Mouse (Mus musculus) heart, adult 2 months (tissue): ENCODE data around the gene Fbxo34.
A peak's percentile ranks its signal among the peaks of the same experiment; 100 is the strongest.

Experiments used
- CTCF ChIP-seq: fragments of 200-600 bp; IDR thresholded peaks from 2 replicates; pipeline ENCODE4 v1.8.1; 2022; ENCODE audit warnings: antibody characterized with exemption, mild to moderate bottlenecking, moderate library complexity
- EP300 ChIP-seq: fragments of 200-500 bp; IDR thresholded peaks from 2 replicates; pipeline ENCODE4 v1.6.1; 2011; ENCODE audit warnings: low read depth, low read length, control low read depth; ENCODE audit not compliant: insufficient read depth
- POLR2A ChIP-seq: fragments of 200-500 bp; IDR thresholded peaks from 2 replicates; pipeline ENCODE4 v1.6.1; 2011; ENCODE audit warnings: mild to moderate bottlenecking, low read depth, low read length, control low read depth; ENCODE audit not compliant: insufficient read depth

DNA sequence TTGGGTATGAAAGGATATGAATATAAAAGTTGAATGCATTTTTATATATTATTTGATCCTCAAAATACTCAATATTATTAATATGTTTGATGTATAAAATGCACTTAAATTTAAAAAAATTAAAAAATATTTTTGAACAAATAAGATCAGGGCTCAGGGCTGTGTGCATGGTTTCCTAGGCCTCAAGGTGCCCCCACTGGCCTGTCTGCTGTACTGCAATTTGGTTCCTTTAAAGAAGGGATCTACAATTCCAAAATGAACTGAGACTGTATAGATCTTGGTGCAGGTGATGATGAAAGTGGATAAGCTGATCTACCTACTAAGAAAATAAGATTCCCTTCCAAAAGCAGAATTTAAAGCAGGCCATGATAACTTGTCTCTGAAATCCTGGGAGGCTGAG lies 17.2 kb upstream of the Fbxo34 start:
- TF ChIP-seq CTCF, result peak; percentile 56
- TF ChIP-seq EP300, result no peak
- TF ChIP-seq POLR2A, result no peak
